Mouse (Mus musculus) ovary, postnatal 10 days (tissue): ENCODE results near the gene Sdk1.

Experiments used
- DNase-seq: peaks from one replicate; pipeline ENCODE4 v3.0.0; 2022; ENCODE audit warnings: low spot score

Sdk1 gene

GRCm38 (mm10) chr5:141768761-141769515, 527.6 kb downstream of the Sdk1 start:
- no peak for DNase-seq

GRCm38 (mm10) chr5:141771516-141771915, 530.2 kb downstream of the Sdk1 start:
- DNase-seq = no peak

- no peak for DNase-seq
Observed at GRCm38 (mm10) chr5:141778231-141778630, 536.9 kb downstream of the Sdk1 start.

GRCm38 (mm10) chr5:141781142-141781541, 539.9 kb downstream of the Sdk1 start:
- DNase-seq = no peak

- no peak for DNase-seq
Observed at GRCm38 (mm10) chr5:141782330-141782729, 541.0 kb downstream of the Sdk1 start.

GRCm38 (mm10) chr5:141783516-141783915, 542.2 kb downstream of the Sdk1 start:
- DNase-seq = no peak

GRCm38 (mm10) chr5:141793926-141794325, 552.6 kb downstream of the Sdk1 start:
- DNase-seq = no peak

- no peak for DNase-seq
Observed at GRCm38 (mm10) chr5:141823823-141824330, 582.6 kb downstream of the Sdk1 start.

GRCm38 (mm10) chr5:141824739-141825379, 583.6 kb downstream of the Sdk1 start:
- no peak for DNase-seq

GRCm38 (mm10) chr5:141835566-141835965, 594.3 kb downstream of the Sdk1 start:
- no peak for DNase-seq

- DNase-seq = no peak
Observed at GRCm38 (mm10) chr5:141836892-141837455, 595.7 kb downstream of the Sdk1 start.

GRCm38 (mm10) chr5:141844701-141845100, 603.4 kb downstream of the Sdk1 start:
- no peak for DNase-seq

GRCm38 (mm10) chr5:141847686-141848085, 606.4 kb downstream of the Sdk1 start:
- no peak for DNase-seq

GRCm38 (mm10) chr5:141852175-141852574, 610.9 kb downstream of the Sdk1 start:
- no peak for DNase-seq

- DNase-seq = no peak
Observed at GRCm38 (mm10) chr5:141856447-141856846, 615.2 kb downstream of the Sdk1 start.

- no peak for DNase-seq
Observed at GRCm38 (mm10) chr5:141857781-141858180, 616.5 kb downstream of the Sdk1 start.

- DNase-seq = no peak
Observed at GRCm38 (mm10) chr5:141858406-141859160, 617.3 kb downstream of the Sdk1 start.

GRCm38 (mm10) chr5:141866042-141866441, 624.8 kb downstream of the Sdk1 start:
- no peak for DNase-seq

- no peak for DNase-seq
Observed at GRCm38 (mm10) chr5:141873751-141874150, 632.5 kb downstream of the Sdk1 start.

GRCm38 (mm10) chr5:141880661-141881060, 639.4 kb downstream of the Sdk1 start:
- DNase-seq = no peak

GRCm38 (mm10) chr5:141884111-141884647, 642.9 kb downstream of the Sdk1 start:
- DNase-seq = no peak

- DNase-seq = no peak
Observed at GRCm38 (mm10) chr5:141886006-141886405, 644.7 kb downstream of the Sdk1 start.
